Mouse (Mus musculus): ENCODE measurements at regions not wholly inside any gene's neighbourhood (a gene's known extent, or its start where the extent isn't known, plus 50 kb on each side); places are given as distances from the start of the nearest gene placed in this dataset.

- intact Hi-C loops (cut with DNase I) = no loop called here
- DNase-seq = no peak
These were observed 70.3 kb downstream of the Pctp start for GRCm38 (mm10) chr11:89932231-89932865.

- no peak for DNase-seq
- intact Hi-C loops (cut with DNase I) = loop anchor here (10.0 kb wide), 1 partner anchor 505 kb away; no protein-coding TSS in a partner anchor
These were observed 73.3 kb downstream of the Pctp start for GRCm38 (mm10) chr11:89929115-89929988.

- DNase-seq = no peak
- intact Hi-C loops (cut with DNase I) = loop anchor here (10.0 kb wide), 1 partner anchor 503 kb away; no protein-coding TSS in a partner anchor
These were observed 75.1 kb downstream of the Pctp start for GRCm38 (mm10) chr11:89927483-89928156.

- no peak for DNase-seq
- intact Hi-C loops (cut with DNase I) = loop anchor here (10.0 kb wide), 1 partner anchor 498 kb away; no protein-coding TSS in a partner anchor
These were observed 80.1 kb downstream of the Pctp start for GRCm38 (mm10) chr11:89922551-89922950.

GRCm38 (mm10) chr11:89921146-89921545 is 81.5 kb downstream of the Pctp start:
- intact Hi-C loops (cut with DNase I) = loop anchor here (10.0 kb wide), 1 partner anchor 496 kb away; no protein-coding TSS in a partner anchor
- peak; percentile 16 to 41 for DNase-seq

- intact Hi-C loops (cut with DNase I) = no loop called here
- no peak for DNase-seq
These were observed 86.9 kb downstream of the Pctp start for GRCm38 (mm10) chr11:89915795-89916194.

GRCm38 (mm10) chr11:89914577-89914976 is 88.1 kb downstream of the Pctp start:
- intact Hi-C loops (cut with DNase I) = no loop called here
- no peak for DNase-seq

- DNase-seq = no peak
- intact Hi-C loops (cut with DNase I) = no loop called here
These were observed 101.4 kb downstream of the Pctp start for GRCm38 (mm10) chr11:89901241-89901740.

- intact Hi-C loops (cut with DNase I) = no loop called here
- DNase-seq = no peak
These were observed 104.2 kb downstream of the Pctp start for GRCm38 (mm10) chr11:89898516-89898915.

- no peak for DNase-seq
- intact Hi-C loops (cut with DNase I) = no loop called here
These were observed 105.8 kb downstream of the Pctp start for GRCm38 (mm10) chr11:89896854-89897253.

- intact Hi-C loops (cut with DNase I) = no loop called here
- DNase-seq = no peak
These were observed 94.1 kb upstream of the Ankfn1 start for GRCm38 (mm10) chr11:89871587-89871986.

GRCm38 (mm10) chr11:89867575-89867974 is 90.1 kb upstream of the Ankfn1 start:
- intact Hi-C loops (cut with DNase I) = no loop called here
- DNase-seq = no peak

GRCm38 (mm10) chr11:89856184-89856769 is 78.8 kb upstream of the Ankfn1 start:
- intact Hi-C loops (cut with DNase I) = no loop called here
- DNase-seq = no peak

- intact Hi-C loops (cut with DNase I) = no loop called here
- no peak for DNase-seq
These were observed 64.4 kb upstream of the Ankfn1 start for GRCm38 (mm10) chr11:89841853-89842252.

- peak; percentile 22 to 53 for DNase-seq
These were observed 62.3 kb upstream of the Ankfn1 start for GRCm38 (mm10) chr11:89839671-89840327.

GRCm38 (mm10) chr11:89837995-89838394 is 60.5 kb upstream of the Ankfn1 start:
- intact Hi-C loops (cut with DNase I) = no loop called here
- DNase-seq = no peak

More at GRCm38 (mm10) chr11:89839671-89840327, 62.3 kb upstream of the Ankfn1 start:
- intact Hi-C loops (cut with DNase I) = no loop called here

- intact Hi-C loops (cut with DNase I) = no loop called here
- DNase-seq = no peak
These were observed 59.4 kb upstream of the Ankfn1 start for GRCm38 (mm10) chr11:89836897-89837296.

- intact Hi-C loops (cut with DNase I) = no loop called here
- DNase-seq = no peak
These were observed 56.6 kb upstream of the Ankfn1 start for GRCm38 (mm10) chr11:89834068-89834467.

- DNase-seq = peak in 1 of 2 experiments; percentile 14
These were observed 54.2 kb upstream of the Ankfn1 start for GRCm38 (mm10) chr11:89831577-89832110.

More at GRCm38 (mm10) chr11:89831577-89832110, 54.2 kb upstream of the Ankfn1 start:
- intact Hi-C loops (cut with DNase I) = no loop called here

Measured in heart, postnatal 14 days (tissue).